Mouse (Mus musculus): Measurements from ENCODE around the gene Abca4. TPM values are rescaled to one million over a fixed set of nuclear protein-coding genes. Genes with fewer than 3 reads are reported as not detected.
A peak's percentile ranks its signal among the peaks of the same experiment; 100 is the strongest.

Gene Abca4
- polyA plus RNA-seq, 1 experiment = 1.7 TPM

DNA sequence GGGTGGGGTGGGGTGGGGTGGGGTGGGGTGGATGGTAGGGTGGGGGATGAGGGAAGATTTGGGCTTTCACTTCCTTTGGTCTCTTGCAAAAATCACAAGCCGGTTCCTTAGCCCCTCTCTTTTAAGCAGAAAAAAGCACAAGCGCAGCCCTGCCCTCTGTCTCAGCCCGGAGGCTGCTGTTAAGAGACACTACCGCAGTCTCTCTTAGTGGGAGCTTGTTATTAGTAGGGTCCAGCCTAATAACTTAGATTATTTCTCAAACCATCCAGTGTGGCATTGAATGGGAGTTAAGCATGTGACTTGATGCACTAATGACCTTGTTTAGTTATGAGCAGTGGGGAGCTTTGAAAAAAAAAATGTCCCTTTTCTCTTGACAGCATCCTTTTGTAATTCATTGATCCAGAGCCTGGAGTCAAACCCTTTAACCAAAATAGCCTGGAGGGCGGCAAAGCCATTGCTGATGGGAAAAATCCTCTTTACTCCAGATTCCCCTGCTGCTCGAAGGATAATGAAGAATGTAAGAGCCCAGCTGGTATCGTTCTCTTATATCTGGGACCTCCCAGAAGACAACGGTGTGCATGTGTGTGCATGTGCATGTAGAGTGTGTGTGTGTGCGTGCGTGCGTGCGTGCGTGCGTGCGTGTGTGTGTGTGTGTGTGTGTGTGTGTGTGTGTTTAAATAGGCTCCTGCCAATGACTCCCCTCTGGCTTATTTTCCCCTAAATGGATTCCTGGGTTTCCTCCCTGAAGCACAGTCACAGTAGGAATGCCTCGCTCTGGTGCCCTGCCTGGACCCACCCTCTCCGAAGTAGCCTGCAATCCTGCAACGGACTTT is 41.1 kb downstream of the Abca4 start:
- TF ChIP-seq MYOD1 (IDR thresholded peaks at IDR 0.05; ENCODE audit: control insufficient read depth in 1 of 3, insufficient read length in 2 of 3, low read depth in 2 of 3) (no peak), REST (IDR thresholded peaks at IDR 0.05; ENCODE audit: insufficient read depth, insufficient read length) (no peak), MYOG (IDR thresholded peaks at IDR 0.05; ENCODE audit: control insufficient read depth in 1 of 3, insufficient read depth in 1 of 3, insufficient read length in 2 of 3, low read depth in 2 of 3) (no peak), POLR2AphosphoS2 (IDR thresholded peaks at IDR 0.05; ENCODE audit: insufficient read length, low read depth) (no peak), SRF (IDR thresholded peaks at IDR 0.05; ENCODE audit: control insufficient read depth, insufficient read length, low read depth) (no peak)
- no peaks in the 10 kb centered on the region for H3K36me3 ChIP-seq (ENCODE audit: control insufficient read depth, insufficient read depth)
- H3K27me3 ChIP-seq (ENCODE audit: control insufficient read depth, insufficient read depth, insufficient read length) = no peaks in the 10 kb centered on the region
- no peak overlapping the region for H3ac ChIP-seq (ENCODE audit: control insufficient read depth, insufficient read length)
- no peak overlapping the region for H3K4me3 ChIP-seq
- H3K4me2 ChIP-seq (ENCODE audit: low read depth) = peak overlapping the region; percentile 30
- H3K79me2 ChIP-seq (ENCODE audit: control insufficient read depth, insufficient read depth) = no peaks in the 10 kb centered on the region

GRCm38 (mm10) chr3:122088054-122088681 is 43.9 kb downstream of the Abca4 start:
- no peaks in the 10 kb centered on the region for H3K36me3 ChIP-seq (ENCODE audit: control insufficient read depth, insufficient read depth)
- no peaks in the 10 kb centered on the region for H3K27me3 ChIP-seq (ENCODE audit: control insufficient read depth, insufficient read depth, insufficient read length)
- no peak overlapping the region for H3ac ChIP-seq (ENCODE audit: control insufficient read depth, insufficient read length)
- peak; percentile 90 for TF ChIP-seq CEBPB (IDR thresholded peaks at IDR 0.05; ENCODE audit: insufficient read depth, poor library complexity, severe bottlenecking)
- TF ChIP-seq POLR2AphosphoS2 (IDR thresholded peaks at IDR 0.05; ENCODE audit: insufficient read length, low read depth) = no peak
- no peak for TF ChIP-seq E2F4 (IDR thresholded peaks at IDR 0.05; ENCODE audit: insufficient read depth)
- TF ChIP-seq SRF (IDR thresholded peaks at IDR 0.05; ENCODE audit: control insufficient read depth, insufficient read length, low read depth) = peak; percentile 69
- TF ChIP-seq TCF3 (IDR thresholded peaks at IDR 0.05; ENCODE audit: insufficient read length, low read depth) = peak; percentile 77
- TF ChIP-seq MYOG (IDR thresholded peaks at IDR 0.05; ENCODE audit: control insufficient read depth in 1 of 3, insufficient read depth in 1 of 3, insufficient read length in 2 of 3, low read depth in 2 of 3) = peak; percentile 40 to 78 (median 57)
- TF ChIP-seq USF1 (IDR thresholded peaks at IDR 0.05; ENCODE audit: low read depth) = no peak
- no peak for TF ChIP-seq REST (IDR thresholded peaks at IDR 0.05; ENCODE audit: insufficient read depth, insufficient read length)
- peak; percentile 35 for TF ChIP-seq POLR2A (IDR thresholded peaks at IDR 0.05; ENCODE audit: insufficient read length, low read depth)
- TF ChIP-seq MYOD1 (IDR thresholded peaks at IDR 0.05; ENCODE audit: control insufficient read depth in 1 of 3, insufficient read length in 2 of 3, low read depth in 2 of 3) = peak; percentile 98 to 100 (median 99)
- TF ChIP-seq MAX (IDR thresholded peaks at IDR 0.05; ENCODE audit: low read depth) = no peak
- TF ChIP-seq TCF12 (IDR thresholded peaks at IDR 0.05; ENCODE audit: insufficient read depth, poor library complexity, severe bottlenecking) = peak; percentile 93
- H3K4me2 ChIP-seq (ENCODE audit: low read depth) = peak overlapping the region; percentile 65
- no peak overlapping the region for H3K4me3 ChIP-seq
- H3K79me2 ChIP-seq (ENCODE audit: control insufficient read depth, insufficient read depth) = no peaks in the 10 kb centered on the region

GRCm38 (mm10) chr3:122090338-122090737 is 46.1 kb downstream of the Abca4 start:
- no peak overlapping the region for H3ac ChIP-seq (ENCODE audit: control insufficient read depth, insufficient read length)
- H3K36me3 ChIP-seq (ENCODE audit: control insufficient read depth, insufficient read depth) = no peaks in the 10 kb centered on the region
- H3K27me3 ChIP-seq (ENCODE audit: control insufficient read depth, insufficient read depth, insufficient read length) = no peaks in the 10 kb centered on the region
- TF ChIP-seq USF1 (IDR thresholded peaks at IDR 0.05; ENCODE audit: low read depth) (no peak), TCF3 (IDR thresholded peaks at IDR 0.05; ENCODE audit: insufficient read length, low read depth) (no peak), MAX (IDR thresholded peaks at IDR 0.05; ENCODE audit: low read depth) (no peak), E2F4 (IDR thresholded peaks at IDR 0.05; ENCODE audit: insufficient read depth) (no peak), TCF12 (IDR thresholded peaks at IDR 0.05; ENCODE audit: insufficient read depth, poor library complexity, severe bottlenecking) (no peak), POLR2A (IDR thresholded peaks at IDR 0.05; ENCODE audit: insufficient read length, low read depth) (no peak), POLR2AphosphoS2 (IDR thresholded peaks at IDR 0.05; ENCODE audit: insufficient read length, low read depth) (no peak), MYOD1 (IDR thresholded peaks at IDR 0.05; ENCODE audit: control insufficient read depth in 1 of 3, insufficient read length in 2 of 3, low read depth in 2 of 3) (no peak), REST (IDR thresholded peaks at IDR 0.05; ENCODE audit: insufficient read depth, insufficient read length) (no peak), CEBPB (IDR thresholded peaks at IDR 0.05; ENCODE audit: insufficient read depth, poor library complexity, severe bottlenecking) (no peak), SRF (IDR thresholded peaks at IDR 0.05; ENCODE audit: control insufficient read depth, insufficient read length, low read depth) (no peak)
- H3K4me2 ChIP-seq (ENCODE audit: low read depth) = no peak overlapping the region
- no peak overlapping the region for H3K4me3 ChIP-seq
- no peaks in the 10 kb centered on the region for H3K79me2 ChIP-seq (ENCODE audit: control insufficient read depth, insufficient read depth)

- no peak overlapping the region for H3ac ChIP-seq (ENCODE audit: control insufficient read depth, insufficient read length)
- no peak overlapping the region for H3K4me3 ChIP-seq
- H3K79me2 ChIP-seq (ENCODE audit: control insufficient read depth, insufficient read depth) = no peaks in the 10 kb centered on the region
- H3K27me3 ChIP-seq (ENCODE audit: control insufficient read depth, insufficient read depth, insufficient read length) = no peaks in the 10 kb centered on the region
- no peaks in the 10 kb centered on the region for H3K36me3 ChIP-seq (ENCODE audit: control insufficient read depth, insufficient read depth)
- no peak overlapping the region for H3K4me2 ChIP-seq (ENCODE audit: low read depth)
- no peak for TF ChIP-seq E2F4 (IDR thresholded peaks at IDR 0.05; ENCODE audit: insufficient read depth)
- TF ChIP-seq MYOG (IDR thresholded peaks at IDR 0.05; ENCODE audit: control insufficient read depth in 1 of 3, insufficient read depth in 1 of 3, insufficient read length in 2 of 3, low read depth in 2 of 3) = peak in 2 of 3 experiments; percentile 26 to 50
- peak in 2 of 3 experiments; percentile 24 to 71 for TF ChIP-seq MYOD1 (IDR thresholded peaks at IDR 0.05; ENCODE audit: control insufficient read depth in 1 of 3, insufficient read length in 2 of 3, low read depth in 2 of 3)
Observed at GRCm38 (mm10) chr3:122099713-122100112, 55.5 kb downstream of the Abca4 start.

Measured in myocyte (in vitro differentiated cells).